Mouse (Mus musculus) lung, postnatal 4 days (tissue): Measurements from ENCODE around the gene Fam221b.

ENCODE experiments used
- DNase-seq, 2 experiments: peaks; one replicate each; pipeline ENCODE4 v3.0.0; 2021

The Fam221b gene

DNA sequence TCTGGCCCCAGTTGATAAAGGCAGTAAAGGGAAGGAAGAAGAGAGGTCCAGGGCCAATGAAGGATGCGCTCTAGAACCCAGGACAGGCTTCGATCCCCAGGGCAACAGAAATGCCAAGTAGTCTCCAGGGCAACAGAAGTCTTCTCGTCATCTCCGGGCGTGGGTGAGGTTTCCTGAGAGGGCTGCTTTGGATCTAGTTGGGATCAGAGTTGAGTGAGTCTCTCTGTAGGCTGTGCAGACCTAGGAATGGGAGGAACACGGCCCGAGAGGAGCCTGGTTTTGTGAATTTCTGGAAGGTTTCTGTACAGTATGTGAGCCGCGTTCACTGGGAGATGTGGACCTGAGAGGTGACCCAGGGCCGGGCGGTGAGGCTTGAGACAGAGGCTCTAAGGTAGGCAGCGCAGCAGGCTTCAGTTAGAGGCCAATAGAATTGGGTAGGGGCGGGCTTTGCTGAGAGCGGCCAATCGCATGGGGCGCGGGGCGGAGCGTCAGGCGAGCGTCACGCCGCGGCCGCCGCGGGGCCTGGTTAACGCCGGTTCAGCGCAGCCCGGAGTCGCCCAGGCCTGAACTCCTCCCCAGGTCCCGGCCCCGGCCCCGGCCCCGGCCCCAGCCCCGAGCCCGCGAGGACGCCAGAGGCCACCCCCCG lies at the start of gene Fam221b, which contains the start of gene Tmem8b:
TSS of gene Fam221b (minus strand) at position 364 of the 646 bp plus-strand sequence.
TSS of gene Tmem8b (plus strand) at position 190 of the 646 bp plus-strand sequence.
- peak; percentile 93 for DNase-seq

DNA sequence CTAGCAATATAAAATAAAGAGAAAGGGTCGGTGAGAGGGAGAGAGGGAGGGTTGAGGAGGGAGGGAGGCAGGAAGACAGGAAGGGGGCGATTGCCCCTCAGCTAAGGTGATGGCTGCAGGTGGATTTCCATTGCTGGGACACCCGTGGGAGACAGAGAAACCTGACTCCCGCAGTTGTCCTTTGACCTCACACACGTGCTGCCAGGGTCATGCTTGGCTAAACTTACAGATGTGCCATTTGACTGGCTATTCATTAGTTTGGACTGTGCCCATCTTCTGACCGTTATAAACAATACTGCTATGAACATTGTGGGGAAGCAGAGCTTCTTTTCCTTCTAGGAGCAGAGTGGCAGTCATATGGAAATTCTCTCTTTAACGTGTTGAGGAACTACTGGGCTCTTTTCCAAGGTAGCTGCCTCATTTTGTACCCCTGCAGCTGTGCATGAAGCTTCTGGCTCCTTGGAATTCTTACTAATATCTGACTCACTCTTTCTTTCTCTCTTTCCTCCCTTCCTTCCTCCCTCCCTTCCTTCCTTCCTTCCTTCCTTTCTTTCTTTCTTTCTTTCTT lies 44.8 kb upstream of the Fam221b start:
- DNase-seq = no peak

- DNase-seq = peak; percentile 74 to 85
Measured at GRCm38 (mm10) chr4:43711821-43712220, 42.9 kb upstream of the Fam221b start.

DNA sequence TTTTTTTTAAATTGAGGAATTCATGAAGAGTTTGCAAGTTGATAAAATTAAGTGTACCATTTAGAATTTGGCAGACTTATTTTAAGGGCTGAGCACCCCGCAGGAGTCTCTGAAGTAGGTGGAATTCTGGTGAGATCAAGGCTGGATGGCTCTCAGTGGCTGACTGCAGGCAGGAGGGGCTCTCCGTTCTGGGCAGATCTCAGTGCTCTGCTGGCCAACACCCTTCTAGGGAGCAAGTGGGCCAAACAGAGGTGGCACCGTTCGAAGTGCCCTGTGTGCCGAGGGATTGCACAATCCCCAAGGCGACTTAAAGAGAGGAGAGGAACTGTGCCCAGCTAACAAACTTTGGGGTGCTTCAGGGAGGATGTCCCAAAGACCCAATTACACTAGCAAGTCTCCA lies 40.9 kb upstream of the Fam221b start, which contains the start of gene Olfr71:
TSS of gene Olfr71 (minus strand) at position 387 of the 400 bp plus-strand sequence.
- peak; percentile 52 to 88 for DNase-seq

GRCm38 (mm10) chr4:43705991-43706390 lies 37.0 kb upstream of the Fam221b start:
- no peak for DNase-seq

- peak in 1 of 2 experiments; percentile 64 for DNase-seq
Measured at GRCm38 (mm10) chr4:43703851-43704250, 34.9 kb upstream of the Fam221b start.

- DNase-seq = no peak
Measured at GRCm38 (mm10) chr4:43703439-43703838, 34.5 kb upstream of the Fam221b start.

GRCm38 (mm10) chr4:43700707-43701106 lies 31.8 kb upstream of the Fam221b start, which contains the start of gene Olfr70:
TSS of gene Olfr70 (minus strand) at chr4:43700807.
- DNase-seq = no peak

DNA sequence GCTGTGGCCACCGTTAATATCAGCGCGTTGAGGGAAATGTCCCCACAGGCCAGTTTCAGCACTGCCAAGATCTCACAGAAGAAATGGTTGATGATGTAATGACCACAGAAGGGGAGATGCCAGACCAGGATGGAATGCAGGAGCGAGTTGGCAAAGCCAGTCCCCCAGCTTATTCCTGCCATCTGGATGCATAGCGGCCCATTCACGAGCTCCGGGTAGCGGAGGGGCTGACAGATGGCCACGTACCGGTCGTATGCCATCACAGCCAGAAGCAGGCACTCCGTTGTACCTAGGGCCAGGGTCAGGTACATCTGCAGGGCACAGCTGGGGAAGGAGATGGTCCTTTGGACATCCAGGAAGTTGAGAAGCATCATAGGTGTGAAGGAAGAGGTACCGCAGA lies 27.6 kb upstream of the Fam221b start:
- no peak for DNase-seq

DNA sequence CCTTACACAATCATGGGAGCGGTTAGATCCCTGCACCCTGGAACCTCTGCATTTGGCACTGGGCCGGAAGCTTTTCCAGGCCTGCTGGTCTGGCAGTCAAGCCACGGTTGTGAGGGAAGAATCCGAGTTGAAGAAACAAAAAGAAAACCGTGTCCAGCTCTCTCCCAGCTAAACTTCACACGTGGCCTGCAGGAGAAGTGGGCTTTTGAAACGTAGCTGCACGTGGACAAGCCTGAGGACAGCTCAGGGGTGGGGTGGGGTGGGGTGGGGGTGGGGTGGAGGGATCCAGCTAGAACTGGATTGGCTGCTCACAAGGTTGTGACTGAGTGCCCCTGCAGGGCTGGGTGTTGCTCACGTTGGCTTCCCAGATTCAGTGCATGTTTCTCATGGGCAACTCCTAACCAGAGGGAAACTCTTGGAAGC lies 26.3 kb upstream of the Fam221b start:
- peak; percentile 53 to 74 for DNase-seq

DNA sequence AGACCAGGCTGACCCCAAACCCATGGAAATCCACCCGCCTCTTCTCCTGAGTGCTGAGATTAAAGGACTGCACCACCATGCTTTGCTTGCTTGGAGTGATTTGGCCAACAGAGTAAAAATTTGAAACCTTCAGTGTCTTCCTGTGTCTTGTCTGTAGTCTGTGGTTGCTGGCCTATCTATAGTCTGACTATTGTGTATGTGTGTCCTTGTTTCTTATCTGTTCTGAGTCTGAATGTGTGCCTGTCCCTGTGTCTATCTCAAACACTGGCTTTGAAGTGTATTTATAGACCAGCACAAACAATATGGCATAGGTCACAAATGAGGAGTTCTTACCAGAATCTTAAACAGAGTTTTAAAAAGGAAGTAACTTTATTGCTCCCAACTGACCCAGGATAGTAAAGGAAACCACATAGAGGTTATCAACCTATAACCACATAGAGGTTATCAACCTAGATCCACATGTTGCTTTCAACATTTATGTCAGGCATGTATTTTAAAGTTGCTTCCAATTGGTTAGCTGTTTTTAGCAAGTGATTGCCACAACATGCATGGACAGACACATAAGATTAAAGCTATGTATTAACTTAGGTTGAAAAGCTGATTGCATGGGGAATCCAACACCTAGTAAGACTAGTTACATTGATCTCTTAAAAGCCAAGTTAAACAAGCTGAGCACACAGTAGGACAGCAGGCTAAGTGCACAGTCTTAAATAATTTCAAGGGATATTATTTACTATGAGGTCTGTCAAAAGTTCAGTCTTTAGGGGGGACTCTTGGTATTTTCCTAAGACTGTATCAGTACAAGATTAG lies 25.7 kb upstream of the Fam221b start:
- DNase-seq = no peak

GRCm38 (mm10) chr4:43693806-43694241 lies 24.9 kb upstream of the Fam221b start:
- DNase-seq = peak in 1 of 2 experiments; percentile 63

DNA sequence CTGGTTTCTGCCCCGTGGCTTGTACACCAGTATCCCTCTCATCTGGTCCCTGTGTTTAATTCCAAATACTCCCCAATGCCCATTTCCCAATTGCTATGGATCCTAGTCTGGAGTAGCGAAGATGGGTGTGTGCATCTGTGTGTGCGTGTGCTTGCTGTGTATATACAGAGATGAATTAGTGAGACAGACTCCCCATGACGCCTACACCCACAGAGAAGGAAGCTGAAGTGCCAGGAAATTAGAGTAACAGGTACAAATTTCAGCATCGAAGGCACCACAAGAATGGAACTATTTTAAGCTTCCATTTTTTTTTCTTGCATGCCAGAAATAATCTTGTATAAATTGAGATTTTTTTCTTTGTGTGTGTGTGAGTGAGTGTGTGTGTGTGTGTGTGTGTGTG lies 22.1 kb upstream of the Fam221b start:
- DNase-seq = no peak

- DNase-seq = no peak
Measured at GRCm38 (mm10) chr4:43690021-43690420, 21.1 kb upstream of the Fam221b start.

DNA sequence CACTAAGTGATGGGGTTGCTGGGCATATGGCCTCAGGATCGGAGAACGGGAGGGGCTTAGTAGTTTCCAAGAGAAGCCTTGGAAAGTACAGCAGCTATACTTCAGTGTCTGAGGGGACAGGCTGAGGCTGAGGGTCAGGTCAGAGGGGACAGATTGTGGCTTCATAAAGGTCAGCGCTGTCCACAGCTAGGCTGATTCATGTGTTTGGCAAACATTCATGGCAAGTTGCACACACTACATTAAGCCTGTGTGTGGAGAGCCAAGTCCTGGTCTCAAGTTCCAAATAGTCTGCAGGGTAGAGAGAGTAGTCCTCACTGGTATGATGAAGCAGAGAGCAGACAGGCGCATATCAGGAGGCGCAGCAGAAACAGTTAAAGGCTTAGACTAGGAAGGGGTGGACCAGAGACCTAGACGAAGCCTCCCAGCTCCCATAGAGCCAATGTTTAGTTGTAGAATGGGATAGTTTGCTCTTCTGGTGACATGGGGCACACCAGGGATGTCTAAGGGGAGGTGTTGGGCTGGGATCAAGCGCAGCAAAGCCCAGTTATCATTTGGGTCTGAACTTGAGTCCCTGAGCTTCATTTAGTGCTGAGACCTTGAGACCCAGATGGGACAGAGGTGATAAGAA lies 10.6 kb upstream of the Fam221b start:
- peak in 1 of 2 experiments; percentile 22 for DNase-seq

DNA sequence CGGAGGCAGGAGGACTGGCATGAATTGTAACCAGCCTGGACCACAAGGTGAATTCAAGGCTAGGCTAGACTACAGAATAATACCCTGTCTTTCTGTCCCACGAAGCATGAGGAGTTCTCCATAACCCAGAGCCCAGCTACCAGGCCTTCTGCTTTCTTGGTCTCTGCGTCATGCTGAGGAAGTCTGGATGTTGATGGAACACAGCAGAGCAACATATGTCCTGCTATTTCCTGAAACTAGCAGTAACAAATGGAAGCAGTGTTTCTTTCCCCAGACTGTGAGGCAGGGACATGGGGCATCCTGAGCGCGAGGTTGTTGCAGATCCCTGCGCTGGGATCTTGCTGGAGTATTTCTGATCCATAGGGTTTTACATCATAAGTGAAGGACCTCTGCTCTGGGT lies 9.6 kb upstream of the Fam221b start:
- peak in 1 of 2 experiments; percentile 14 for DNase-seq

DNA sequence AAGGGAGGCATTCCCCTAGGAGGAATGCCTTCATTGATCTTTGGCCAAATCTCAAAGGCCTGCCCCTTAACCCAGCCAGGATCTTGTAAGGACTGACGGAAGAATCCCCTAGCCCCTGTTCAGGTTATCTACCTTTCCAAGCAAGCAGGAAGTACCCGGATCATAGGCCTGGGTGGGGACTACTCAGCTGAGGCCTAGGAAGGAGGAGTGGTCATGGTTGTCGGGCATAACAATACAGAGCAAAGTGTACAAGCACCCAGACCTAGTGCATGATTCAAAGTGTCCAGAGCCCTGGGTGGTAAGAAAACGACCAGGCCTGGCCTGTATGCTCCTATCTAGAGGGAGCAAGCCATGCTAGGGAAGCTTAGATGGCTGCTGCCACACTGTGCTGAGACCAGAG lies 6.7 kb upstream of the Fam221b start:
- peak in 1 of 2 experiments; percentile 11 for DNase-seq

DNA sequence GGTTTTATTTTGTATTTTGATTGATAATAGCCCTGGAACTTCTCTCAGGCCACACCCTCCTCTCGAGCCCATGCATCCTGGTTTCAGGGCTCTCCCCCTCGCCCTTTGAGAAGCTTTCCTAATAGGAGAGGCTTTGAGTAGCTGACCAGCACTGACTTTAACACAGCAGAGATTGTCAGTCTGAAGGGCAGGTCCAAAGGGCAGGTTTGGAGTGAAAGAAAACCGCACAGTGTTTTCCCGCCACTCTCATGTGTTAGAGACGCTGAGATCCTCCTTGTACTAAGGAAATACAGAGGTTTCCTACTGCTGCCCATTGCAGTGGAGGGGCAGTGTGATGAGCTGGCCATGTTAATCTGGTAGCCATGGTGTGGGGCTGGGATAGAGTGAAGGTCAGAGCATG lies 6.0 kb upstream of the Fam221b start:
- no peak for DNase-seq

DNA sequence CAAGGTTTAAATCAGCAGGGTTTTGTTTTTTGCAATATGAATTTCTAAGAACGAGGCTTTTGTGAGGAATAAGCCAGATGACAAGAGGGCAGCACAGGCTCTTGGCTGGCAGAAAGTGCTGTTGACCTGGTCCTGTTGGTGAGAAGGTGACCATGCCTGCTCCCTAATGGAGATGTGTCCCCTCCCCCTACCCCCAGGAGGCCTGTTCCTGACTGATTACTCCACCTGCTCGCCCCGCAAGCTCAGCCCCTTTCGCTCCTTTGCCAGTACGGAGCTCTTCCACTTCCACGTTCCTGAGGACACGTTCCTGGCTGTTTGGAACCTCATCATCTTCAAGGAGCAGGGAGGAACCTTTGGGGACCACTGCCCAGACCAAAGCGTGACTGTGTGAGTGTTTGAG lies 4.8 kb upstream of the Fam221b start:
- peak in 1 of 2 experiments; percentile 44 for DNase-seq

DNA sequence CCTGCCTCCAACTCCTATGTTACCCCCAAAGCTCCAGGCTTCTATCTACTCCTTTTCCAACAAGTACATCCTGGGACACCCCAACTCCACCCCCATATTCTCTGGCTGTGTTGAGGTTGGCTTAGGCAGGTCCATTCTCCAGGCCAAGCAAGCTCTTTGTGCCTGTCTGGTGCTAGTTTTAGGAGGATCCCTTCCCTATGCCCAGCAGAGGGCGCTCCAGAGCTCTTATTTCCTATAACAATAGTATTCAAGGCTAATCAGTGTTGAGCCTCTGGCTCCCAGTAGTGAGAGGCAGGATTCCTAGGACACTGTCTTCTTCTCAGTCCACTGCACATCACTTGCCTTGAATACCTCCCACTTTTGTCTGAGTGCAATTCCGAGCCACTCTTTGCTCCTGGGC lies 3.1 kb upstream of the Fam221b start:
- DNase-seq = peak; percentile 81 to 89

DNA sequence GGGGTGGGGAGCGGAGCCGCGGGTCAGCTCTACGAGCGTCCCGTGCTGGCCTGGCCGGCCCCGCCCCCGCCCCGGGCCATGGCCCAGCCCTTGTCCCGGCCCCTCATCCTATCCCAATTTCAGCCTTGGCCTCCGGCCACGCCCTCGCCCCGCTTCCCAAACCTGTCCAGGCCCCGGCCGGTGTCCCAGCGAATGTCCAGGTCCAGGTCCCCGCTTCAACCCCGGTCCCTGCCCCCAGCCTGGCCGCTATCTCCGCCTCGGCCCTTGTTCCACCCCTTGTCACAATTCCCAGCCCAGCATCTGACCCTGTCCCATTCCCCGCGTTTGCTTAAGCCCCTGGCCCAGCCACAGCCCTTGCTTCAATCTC lies 466 bp upstream of the Fam221b start:
- DNase-seq = peak; percentile 84 to 88

GRCm38 (mm10) chr4:43666412-43666811 lies 2.5 kb downstream of the Fam221b start:
- peak in 1 of 2 experiments; percentile 29 for DNase-seq

DNA sequence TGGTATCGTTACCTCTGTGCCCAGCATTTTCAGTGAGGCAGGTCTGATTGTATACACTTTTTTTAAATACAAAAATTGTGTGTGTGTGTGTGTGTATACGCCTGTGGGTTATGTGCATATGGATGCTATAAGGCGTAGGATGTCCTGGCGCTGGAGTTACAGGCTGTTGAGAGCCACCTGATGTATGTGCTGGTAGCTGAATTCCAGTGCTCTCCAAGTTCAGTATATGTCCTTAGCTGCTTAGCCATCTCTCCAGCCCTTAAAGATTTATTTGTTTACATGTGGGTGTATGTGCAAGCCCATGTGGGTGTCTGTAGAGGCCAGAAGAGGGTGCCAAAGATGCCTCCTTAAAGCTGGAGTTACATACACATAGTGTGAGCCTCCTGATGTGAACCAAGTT lies 11.8 kb downstream of the Fam221b start:
- no peak for DNase-seq
